Mouse (Mus musculus) neutrophil, adult 5-6 weeks (primary cell): ENCODE measurements around the gene Ppm1b. TPM values are rescaled to one million over a fixed set of nuclear protein-coding genes. Genes with fewer than 3 reads are reported as not detected.
"Not testable (repeated sequence)": the region's sequence is repeated elsewhere in the genome, so short reads cannot be mapped to it uniquely, and the experiment has no call there.

Experiments used
- ATAC-seq: fragments of 151-379, 151-347 bp; 2 replicates; pipeline ENCODE4 v1.8.0; 2017; ENCODE audit warnings: mild to moderate bottlenecking, moderate TSS enrichment; ENCODE audit not compliant: insufficient number of reproducible peaks, poor library complexity, low FRiP score, severe bottlenecking; ENCODE audit errors: extremely low read depth
- total RNA-seq: library from RNA; stranded (forward); fragments of 200-1000 nt; gene quantifications from 2 replicates; pipeline ENCODE4 v1.2.3, GENCODE M21; 2017

Ppm1b gene
- 78.3 TPM in 2 replicates for total RNA-seq

GRCm38 (mm10) chr17:84956441-84956840 lies at the start of gene Ppm1b:
Ppm1b (plus strand) TSS chr17:84956741.
- ATAC-seq = no peak

GRCm38 (mm10) chr17:84921666-84922376 lies 34.7 kb upstream of the Ppm1b start:
- no peak for ATAC-seq

GRCm38 (mm10) chr17:84924779-84925178 lies 31.8 kb upstream of the Ppm1b start:
- no peak for ATAC-seq

- no peak for ATAC-seq
Measured at GRCm38 (mm10) chr17:84926233-84926632, 30.3 kb upstream of the Ppm1b start.

GRCm38 (mm10) chr17:84927580-84927979 lies 29.0 kb upstream of the Ppm1b start:
- no peak for ATAC-seq

GRCm38 (mm10) chr17:84932943-84933342 lies 23.6 kb upstream of the Ppm1b start:
- no peak for ATAC-seq

GRCm38 (mm10) chr17:84933968-84934367 lies 22.6 kb upstream of the Ppm1b start:
- ATAC-seq = no peak

- ATAC-seq = not testable (repeated sequence)
Measured at GRCm38 (mm10) chr17:84935620-84936019, 20.9 kb upstream of the Ppm1b start.

GRCm38 (mm10) chr17:84936301-84936700 lies 20.2 kb upstream of the Ppm1b start:
- no peak for ATAC-seq

- ATAC-seq = no peak
Measured at GRCm38 (mm10) chr17:84936809-84937208, 19.7 kb upstream of the Ppm1b start.

- no peak for ATAC-seq
Measured at GRCm38 (mm10) chr17:84937220-84937619, 19.3 kb upstream of the Ppm1b start.

GRCm38 (mm10) chr17:84938215-84938614 lies 18.3 kb upstream of the Ppm1b start:
- no peak for ATAC-seq

- no peak for ATAC-seq
Measured at GRCm38 (mm10) chr17:84940017-84940731, 16.4 kb upstream of the Ppm1b start.

GRCm38 (mm10) chr17:84941291-84941868 lies 15.2 kb upstream of the Ppm1b start:
- ATAC-seq = no peak

- no peak for ATAC-seq
Measured at GRCm38 (mm10) chr17:84942358-84943032, 14.0 kb upstream of the Ppm1b start.

GRCm38 (mm10) chr17:84943033-84943393 lies 13.5 kb upstream of the Ppm1b start:
- ATAC-seq = no peak

- ATAC-seq = no peak
Measured at GRCm38 (mm10) chr17:84944348-84944747, 12.2 kb upstream of the Ppm1b start.

- no peak for ATAC-seq
Measured at GRCm38 (mm10) chr17:84952521-84952920, 4.0 kb upstream of the Ppm1b start.

- no peak for ATAC-seq
Measured at GRCm38 (mm10) chr17:84953776-84954175, 2.8 kb upstream of the Ppm1b start.

- no peak for ATAC-seq
Measured at GRCm38 (mm10) chr17:84954881-84955280, 1.7 kb upstream of the Ppm1b start.
